8 mouse cellular contexts compared by ENCODE assay signal in genomic region chr7:126200178-126200996, GRCm38 (mm10). TPM values are rescaled to one million over a fixed set of nuclear protein-coding genes. Genes with fewer than 3 reads are reported as not detected.
DNase-seq lines count a peak whose midpoint lies in the region; ATAC-seq and TF ChIP-seq lines count a peak whose summit lies in the region.

Gene Xpo6, minus strand, starts transcription at chr7:126200501.

- WGBS in forebrain, embryonic 15.5 days = under 1% methylated on average over 49 of the region's 57 CpGs
- WGBS in lung, adult 2 months = under 1% methylated on average over 52 of the region's 57 CpGs

- peak within 1 kb of the TSS; percentile 96 for H3K9ac ChIP-seq in forebrain, embryonic 15.5 days (replicated peaks)

- no peaks in the 10 kb centered on the region for H3K36me3 ChIP-seq in forebrain, embryonic 15.5 days

- TF ChIP-seq CTCF in lung, adult 2 months (IDR thresholded peaks at IDR 0.05; ENCODE audit: insufficient read depth, low read length) = no peak

- H3K9me3 ChIP-seq in forebrain, embryonic 15.5 days = no peaks in the 10 kb centered on the region

- peak within 1 kb of the TSS; percentile 85 for H3K4me2 ChIP-seq in forebrain, embryonic 15.5 days (replicated peaks)

- H3K27me3 ChIP-seq in forebrain, embryonic 15.5 days = no peaks in the 10 kb centered on the region

- H3K4me1 ChIP-seq in forebrain, embryonic 15.5 days = peaks cover 33% of the 10 kb centered on the region
- H3K4me1 ChIP-seq in lung, adult 2 months (ENCODE audit: control insufficient read depth, insufficient read depth, low read length) = peaks cover 2% of the 10 kb centered on the region

- peak; percentile 57; the same call in 1 of the 2 replicates for TF ChIP-seq POLR2A in lung, adult 2 months (IDR thresholded peaks at IDR 0.05; ENCODE audit: borderline replicate concordance, extremely low read depth, low read depth, low read length)

- peak within 1 kb of the TSS; percentile 70 for H3K4me3 ChIP-seq in forebrain, embryonic 15.5 days
- peak within 1 kb of the TSS; percentile 55 for H3K4me3 ChIP-seq in lung, adult 2 months (replicated peaks; ENCODE audit: extremely low read depth, low read depth, low read length)

- DNase-seq in ES-CJ7 (ENCODE audit: low read depth, low spot score) = peak; percentile 95
- peak; percentile 95 for DNase-seq in cerebellum, adult 11 months
- peak; percentile 86 for DNase-seq in heart, postnatal 25 days (ENCODE audit: low spot score)
- peak; percentile 92 to 94 for DNase-seq in layer of hippocampus, adult 18-20 months (ENCODE audit: low spot score in 2 of 2)
- peak; percentile 91 for DNase-seq in lung, adult 2 months
- DNase-seq in thymus, adult 18-20 months = peak; percentile 91 to 92

- ATAC-seq in forebrain, embryonic 15.5 days (replicated peaks) = peak; percentile 93
- ATAC-seq in neutrophil, adult 5-6 weeks (ENCODE audit: extremely low read depth, insufficient number of reproducible peaks, low FRiP score, poor library complexity, severe bottlenecking) = peak; percentile 97

- peak within 1 kb of the TSS; percentile 85 for H3K27ac ChIP-seq in forebrain, embryonic 15.5 days (replicated peaks)

- intact Hi-C loops in heart, postnatal 25 days (cut with DNase I) = no loop called here

RNA-seq across cellular contexts. Expression of gene Xpo6, which starts in this region (rescaled TPM):
- polyA plus RNA-seq in forebrain, embryonic 15.5 days (2015; fragmentation: Nextera tagmentation; extraction: Ambion mirVana) = 48.7 and 51.2 TPM in 2 replicates
- 10 to 100 TPM; 19.2 to 23.7 TPM for total RNA-seq in heart, postnatal 25 days (2021)
- total RNA-seq in layer of hippocampus, adult 18-20 months (2021) = 10 to 100 TPM; 91.2 to 92.6 TPM
- 126 and 163 TPM in 2 replicates for polyA plus RNA-seq in lung, adult 2 months (2012; rRNA removed)
- 179 and 200 TPM in 2 replicates for total RNA-seq in neutrophil, adult 5-6 weeks (2017)

Comparison
In these comparisons a context has a peak if more than half of its experiments do, and no peak if none do; other contexts are left out.
1. Peak in every context shown above with its lines: DNase-seq, ATAC-seq, H3K4me3 ChIP-seq and H3K27ac ChIP-seq.